Mouse (Mus musculus) hematopoietic stem cell, adult 5-6 weeks (primary cell): ENCODE measurements around the gene Usp35. TPM values are rescaled to one million over a fixed set of nuclear protein-coding genes. Genes with fewer than 3 reads are reported as not detected.

Experiments used
- ATAC-seq, 2 experiments: fragments of 125-278 bp in 1 of 2; replicated peaks in 1 of 2; 2 replicates each; pipeline ENCODE4 v1.8.0; 2016 to 2017; ENCODE audit warnings: inconsistent platforms in 2 of 2, mild to moderate bottlenecking in 2 of 2, moderate number of reproducible peaks in 2 of 2, low read depth in 1 of 2, moderate TSS enrichment in 1 of 2; ENCODE audit not compliant: low FRiP score in 2 of 2, poor library complexity in 2 of 2, severe bottlenecking in 2 of 2, insufficient read depth in 1 of 2, low TSS enrichment in 1 of 2
- total RNA-seq: library from RNA; stranded (forward); fragments of 172-1452, 232-1000 nt; gene quantifications from 2 replicates; pipeline ENCODE4 v1.2.3, GENCODE M21; 2017

Usp35 gene
- total RNA-seq, 1 experiment from 2014 or later: 0.84 TPM

DNA sequence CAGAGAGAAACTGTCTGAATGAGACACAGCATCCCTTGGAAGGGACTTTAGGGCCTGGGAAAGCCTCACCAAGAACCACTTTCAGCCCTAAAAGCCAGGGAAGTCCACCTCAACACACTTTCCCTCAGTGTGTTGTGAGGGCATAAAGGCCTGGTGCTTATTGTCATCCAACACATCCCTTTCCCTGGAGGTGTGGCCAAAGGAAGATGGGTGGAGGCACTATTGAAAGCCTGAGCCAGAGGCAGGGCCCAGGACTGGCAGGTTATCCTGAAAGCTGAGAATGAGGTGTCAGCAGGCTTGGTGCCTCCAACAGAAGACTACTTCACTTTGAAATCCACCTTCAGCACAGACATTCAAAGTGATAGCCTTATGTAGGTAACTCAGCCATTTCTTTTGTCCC is 27.3 kb downstream of the Usp35 start:
- ATAC-seq: no peak

DNA sequence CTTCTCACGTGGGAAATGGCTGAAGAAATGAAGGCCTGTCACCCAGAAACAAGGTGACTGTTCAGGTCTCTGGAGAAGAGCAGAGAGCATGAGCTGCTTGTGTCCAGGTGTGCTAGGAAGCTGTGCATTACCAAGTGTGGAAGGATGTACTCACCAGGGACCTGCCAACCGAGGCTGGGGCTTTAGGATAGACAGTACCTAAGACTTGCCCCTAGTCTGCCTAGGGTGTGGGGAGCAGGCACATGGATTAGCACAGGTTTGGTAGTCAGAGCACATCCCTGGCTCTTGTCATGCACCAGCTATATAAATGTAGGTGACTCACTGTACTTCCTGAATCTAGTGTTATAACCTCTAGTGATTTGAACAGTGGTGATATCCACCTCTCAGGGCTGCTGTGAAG is 28.2 kb downstream of the Usp35 start:
- no peak for ATAC-seq

DNA sequence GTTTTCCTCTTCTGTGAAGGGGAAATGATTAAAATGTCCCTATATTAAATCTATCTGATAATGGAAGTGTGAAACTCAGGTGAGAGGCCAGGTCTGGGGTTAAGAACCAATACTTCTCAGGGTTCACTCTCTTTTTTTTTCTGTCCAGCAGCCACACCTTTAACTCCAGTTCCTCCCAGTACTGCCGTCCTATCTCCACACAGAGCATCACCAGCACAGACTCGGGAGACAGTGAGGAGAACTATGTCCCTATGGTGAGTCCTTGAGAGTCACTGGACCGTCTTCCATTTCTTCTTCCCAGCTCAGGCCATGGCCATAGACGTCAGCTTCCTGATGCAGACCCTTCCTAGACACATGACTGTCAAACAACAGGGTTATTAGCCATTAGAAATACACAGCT is 28.9 kb downstream of the Usp35 start:
- no peak for ATAC-seq

DNA sequence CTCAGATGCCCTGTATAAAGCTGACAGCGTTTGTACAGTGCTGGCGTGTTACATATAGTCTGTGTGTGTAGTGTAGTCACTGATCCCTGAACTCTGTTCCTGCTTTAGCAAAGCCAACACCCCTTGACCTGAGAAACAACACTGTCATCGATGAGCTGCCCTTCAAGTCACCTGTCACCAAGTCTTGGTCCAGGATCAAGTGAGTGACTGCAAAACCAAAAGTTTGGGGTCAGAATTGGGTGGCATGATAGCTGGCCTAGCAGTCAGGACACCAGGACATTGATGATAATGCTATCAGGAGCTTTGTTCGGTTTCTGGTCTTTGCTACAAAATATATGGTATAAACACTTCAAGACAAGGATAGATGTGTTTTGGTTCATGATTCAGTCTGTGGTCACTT is 29.6 kb downstream of the Usp35 start:
- ATAC-seq: no peak

DNA sequence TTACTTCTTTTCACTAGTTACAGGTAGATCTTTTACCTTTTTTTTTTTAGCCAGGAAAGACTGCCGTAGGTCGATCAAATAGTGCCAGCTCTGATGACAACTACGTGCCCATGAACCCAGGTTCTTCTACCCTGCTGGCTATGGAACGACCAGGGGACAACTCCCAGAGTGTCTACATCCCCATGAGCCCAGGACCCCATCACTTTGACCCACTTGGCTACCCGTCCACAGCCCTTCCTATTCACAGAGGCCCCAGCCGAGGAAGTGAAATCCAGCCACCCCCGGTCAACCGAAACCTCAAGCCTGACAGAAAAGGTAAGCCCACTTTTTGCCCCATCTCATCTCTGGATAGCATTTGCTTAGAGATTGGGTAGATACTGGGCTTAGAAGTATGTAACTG is 30.5 kb downstream of the Usp35 start:
- ATAC-seq: no peak

DNA sequence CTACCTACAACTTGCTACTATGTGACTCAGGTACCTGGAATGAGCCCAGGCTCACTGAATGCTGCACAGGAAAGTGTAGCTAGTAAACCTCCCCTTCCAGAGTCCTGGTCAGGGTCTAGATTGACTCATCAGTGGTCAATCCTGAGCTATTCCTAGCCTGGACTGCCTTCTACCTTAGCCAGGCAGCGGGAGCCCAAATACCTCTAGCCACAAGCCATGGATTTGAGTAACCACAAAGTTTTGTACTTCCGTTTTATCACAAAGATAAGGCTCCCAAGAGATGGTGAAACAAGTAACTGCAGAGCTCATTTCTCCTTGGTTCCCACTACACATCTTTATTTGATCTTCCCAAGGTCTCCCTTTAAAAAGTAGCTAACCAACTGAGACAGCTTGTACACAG is 30.9 kb downstream of the Usp35 start:
- ATAC-seq: no peak

DNA sequence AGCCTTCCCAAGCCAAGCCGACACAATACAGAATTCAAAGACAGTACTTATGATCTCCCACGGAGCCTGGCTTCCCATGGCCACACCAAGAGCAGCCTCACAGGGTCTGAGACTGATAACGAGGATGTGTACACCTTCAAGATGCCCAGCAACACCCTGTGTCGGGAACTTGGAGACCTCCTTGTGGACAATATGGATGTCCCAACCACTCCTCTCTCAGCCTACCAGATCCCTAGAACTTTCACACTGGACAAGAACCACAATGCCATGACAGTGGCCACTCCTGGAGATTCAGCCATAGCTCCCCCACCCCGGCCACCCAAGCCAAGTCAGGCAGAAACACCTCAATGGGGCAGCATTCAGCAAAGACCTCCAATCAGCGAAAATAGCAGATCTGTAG is 32.9 kb downstream of the Usp35 start:
- ATAC-seq: no peak

DNA sequence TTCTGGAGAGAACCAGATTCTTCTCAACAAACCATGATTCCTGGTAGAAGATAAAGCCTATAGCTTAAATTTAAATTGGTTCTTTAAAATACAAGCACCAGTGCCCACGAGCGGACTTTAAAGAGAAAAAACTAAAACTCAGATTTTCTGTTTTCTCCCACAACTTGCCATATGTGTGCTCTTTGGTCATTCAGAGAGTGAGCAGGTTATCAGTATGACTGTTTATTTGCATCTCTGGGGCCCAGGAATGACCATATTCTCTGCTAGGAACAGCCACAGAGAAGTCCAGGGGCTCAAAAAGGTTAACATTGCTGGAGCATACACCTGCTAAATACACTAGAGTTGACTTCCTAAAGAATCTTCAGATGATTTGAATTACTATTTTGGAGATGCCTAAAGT is 33.5 kb downstream of the Usp35 start:
- no peak for ATAC-seq

DNA sequence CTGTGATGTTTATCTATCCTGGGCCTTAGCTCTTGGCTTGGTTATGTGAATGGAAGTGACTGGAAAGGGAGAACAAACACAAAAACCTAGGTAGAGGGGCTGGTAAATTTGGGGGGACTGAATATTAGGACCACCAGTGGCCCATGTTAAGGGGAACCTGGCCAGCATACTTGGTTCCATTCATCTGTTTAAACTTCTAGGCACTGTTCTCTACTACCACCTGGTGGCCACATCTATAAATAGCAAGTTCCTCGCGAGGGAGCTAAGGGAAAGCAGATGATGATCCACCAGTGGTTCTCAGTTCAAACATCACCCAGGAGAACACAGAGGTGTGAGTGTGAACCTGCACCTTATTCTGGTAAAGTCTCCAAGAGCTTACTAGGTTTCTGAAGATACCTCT is 34.4 kb downstream of the Usp35 start:
- peak; percentile 74 to 81 for ATAC-seq

DNA sequence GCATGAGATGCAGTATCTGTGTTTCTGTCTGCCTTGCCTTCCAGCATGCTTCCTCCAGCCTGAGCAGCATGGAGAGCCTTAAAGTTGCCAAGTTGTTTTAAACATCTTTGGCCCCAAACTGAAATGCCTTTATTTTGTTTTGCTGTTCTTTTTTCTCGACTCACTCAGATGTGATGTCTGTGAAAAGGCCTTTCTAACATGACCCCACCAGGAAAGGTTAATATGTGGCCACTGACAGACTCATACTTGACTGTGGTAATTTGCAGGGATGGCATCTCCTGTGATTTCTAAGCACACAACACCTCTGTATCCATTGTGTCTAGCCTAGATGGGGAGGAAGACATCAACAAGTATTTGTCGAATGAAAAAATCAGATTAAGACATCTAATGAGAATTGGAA is 34.8 kb downstream of the Usp35 start:
- ATAC-seq: no peak

DNA sequence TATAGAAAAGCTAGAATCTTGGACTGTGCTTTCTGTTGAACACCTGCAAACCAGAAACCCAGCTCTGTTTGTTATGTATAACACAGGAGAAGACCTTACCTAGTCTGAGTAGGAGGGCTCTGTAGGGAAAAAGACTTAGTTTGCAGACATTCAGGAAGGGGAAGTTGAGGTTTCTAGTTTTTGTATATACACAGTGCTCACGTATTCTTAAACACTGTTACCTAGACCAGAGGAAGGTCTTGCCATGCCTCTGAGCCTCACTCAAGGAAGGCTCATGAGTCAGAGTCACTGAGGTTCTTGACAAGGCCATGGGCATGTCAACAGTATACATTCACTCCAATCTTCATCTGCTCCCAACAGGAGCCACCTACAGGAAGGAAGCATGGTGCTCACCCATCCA is 60.8 kb downstream of the Usp35 start:
- ATAC-seq: peak; percentile 37 to 71; a peak in 3 of 4 replicates

DNA sequence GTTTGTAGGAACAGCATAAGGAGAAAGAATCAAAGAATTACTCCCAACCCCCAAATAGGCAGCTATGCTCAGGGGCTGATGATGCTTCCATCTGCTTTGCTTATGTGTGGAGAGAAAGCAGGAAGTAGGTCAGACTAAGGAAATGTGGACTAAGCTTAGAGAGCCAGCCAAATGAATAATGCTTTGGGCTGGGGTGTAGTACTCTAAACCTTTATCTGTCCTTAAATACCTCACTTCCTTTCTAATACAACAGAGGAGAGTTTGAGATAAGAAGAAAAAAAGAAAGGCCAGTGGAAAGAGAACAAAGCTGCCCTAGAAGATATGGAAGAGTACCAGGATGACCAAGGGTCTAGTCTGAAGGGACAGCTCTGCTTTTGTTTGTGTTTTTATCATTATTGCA is 61.5 kb downstream of the Usp35 start:
- ATAC-seq: peak; percentile 69 to 76

DNA sequence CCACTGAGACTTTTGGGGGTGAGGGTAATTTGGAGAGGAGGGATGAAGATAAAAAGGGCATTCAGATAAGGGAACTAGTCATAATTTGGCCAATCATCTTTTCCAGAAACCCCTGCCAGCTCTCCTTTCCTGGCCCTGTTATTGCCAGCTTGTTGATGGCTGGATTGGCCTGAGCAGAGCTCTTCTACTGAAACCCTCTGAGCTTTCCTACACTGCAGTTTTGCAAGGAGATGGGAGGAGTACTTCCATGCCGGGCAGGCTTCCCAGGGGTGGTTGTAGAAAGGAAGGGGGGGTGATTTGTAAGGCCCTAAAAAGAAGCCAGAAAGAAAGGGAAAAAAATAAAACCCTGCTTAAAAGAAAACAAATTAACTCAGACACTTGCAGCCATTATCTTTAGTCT is 69.3 kb downstream of the Usp35 start:
- ATAC-seq: no peak

Other genes starting within 250 kb of the Usp35 start
- gene Kctd21, start 307 bp upstream of the Usp35 start, total RNA-seq: 1.6 and 1.9 TPM in 2 replicates
- gene Alg8, start 39.6 kb upstream of the Usp35 start, total RNA-seq: 26.4 and 39.6 TPM in 2 replicates
- gene Ndufc2, start 68.0 kb upstream of the Usp35 start, total RNA-seq: 203 and 317 TPM in 2 replicates
- not detected in 2 replicates for gene Thrsp, start 85.7 kb upstream of the Usp35 start, total RNA-seq
- 4.1 and 4.6 TPM in 2 replicates for gene Kctd14, start 119.3 kb upstream of the Usp35 start, total RNA-seq
- gene Ints4, start 148.9 kb upstream of the Usp35 start, total RNA-seq: 51.4 and 55.4 TPM in 2 replicates
- gene Aamdc, start 247.5 kb upstream of the Usp35 start, total RNA-seq: 49.9 and 80.4 TPM in 2 replicates
- gene Rsf1, start 247.9 kb upstream of the Usp35 start, total RNA-seq: 68.5 and 75.8 TPM in 2 replicates